Mouse (Mus musculus) heart, embryonic 12.5 days (tissue): ENCODE results near the gene Bnc1. TPM values are rescaled to one million over a fixed set of nuclear protein-coding genes. Genes with fewer than 3 reads are reported as not detected.

Experiments
- ATAC-seq: fragments of 200-750 bp; cut with Nextera tagmentation; 2 replicates; pipeline ENCODE4 v1.8.0; 2017; ENCODE audit warnings: moderate TSS enrichment, moderate library complexity; ENCODE audit not compliant: insufficient number of reproducible peaks, low FRiP score
- H3K27ac ChIP-seq: fragments of 300-500 bp; sonication (generic); 2 replicates; pipeline ENCODE4 v1.5.1; 2016; ENCODE audit warnings: mild to moderate bottlenecking, moderate library complexity; ENCODE audit not compliant: poor library complexity, severe bottlenecking
- H3K27me3 ChIP-seq: fragments of 300-500 bp; sonication (generic); replicated peaks from 2 replicates; pipeline ENCODE4 v1.6.1; 2016; ENCODE audit warnings: mild to moderate bottlenecking, moderate library complexity
- H3K36me3 ChIP-seq: fragments of 300-500 bp; sonication (generic); 2 replicates; pipeline ENCODE4 v1.6.1; 2016; ENCODE audit warnings: mild to moderate bottlenecking, moderate library complexity
- H3K4me1 ChIP-seq: fragments of 300-500 bp; sonication (generic); replicated peaks from 2 replicates; pipeline ENCODE4 v1.6.1; 2016; ENCODE audit warnings: mild to moderate bottlenecking
- H3K4me2 ChIP-seq: fragments of 300-500 bp; sonication (generic); 2 replicates; pipeline ENCODE4 v1.6.1; 2016; ENCODE audit warnings: mild to moderate bottlenecking, moderate library complexity
- H3K4me3 ChIP-seq: fragments of 300-500 bp; sonication (generic); 2 replicates; pipeline ENCODE4 v1.5.1; 2016; ENCODE audit warnings: mild to moderate bottlenecking
- H3K9ac ChIP-seq: fragments of 300-500 bp; sonication (generic); 2 replicates; pipeline ENCODE4 v1.6.1; 2016; ENCODE audit warnings: mild to moderate bottlenecking, moderate library complexity
- H3K9me3 ChIP-seq: fragments of 300-500 bp; sonication (generic); replicated peaks from 2 replicates; pipeline ENCODE4 v1.6.1; 2016; ENCODE audit warnings: mild to moderate bottlenecking, moderate library complexity
- WGBS: fragments of 180-500 bp; shearing (Covaris S2); methylation state at CpG from one replicate; pipeline ENCODE4 v1.1.7; 2016; 5-methylcytosine and 5-hydroxymethylcytosine counted together
- polyA plus RNA-seq: library from polyadenylated mRNA; unstranded; fragments of >200 nt; fragmentation: Nextera tagmentation; extraction: Ambion mirVana; gene quantifications from 2 replicates; pipeline ENCODE4 v1.2.1, GENCODE M21; 2016

Gene Bnc1
- polyA plus RNA-seq, result 8.6 and 9.6 TPM in 2 replicates

- Histone ChIP-seq H3K4me1 (peaks cover 13% of the 10 kb centered on the region), H3K4me3 (peak within 1 kb of the TSS; percentile 72), H3K27ac (no peak within 1 kb of the TSS), H3K36me3 (no peaks in the 10 kb centered on the region), H3K9ac (peak within 1 kb of the TSS; percentile 67), H3K4me2 (peak within 1 kb of the TSS; percentile 99), H3K9me3 (no peaks in the 10 kb centered on the region), H3K27me3 (peaks cover 87% of the 10 kb centered on the region)
- WGBS, result under 1% methylated on average over 86 of the region's 105 CpGs
- ATAC-seq, result peak; percentile 51
Measured at GRCm38 (mm10) chr7:81992131-81993061, at the start of gene Bnc1. Bnc1 (minus strand) TSS chr7:81992292.

- Histone ChIP-seq H3K4me1 (peaks cover 6% of the 10 kb centered on the region), H3K9me3 (no peaks in the 10 kb centered on the region), H3K4me2 (no peak overlapping the region), H3K27ac (no peak overlapping the region), H3K27me3 (no peaks in the 10 kb centered on the region), H3K4me3 (no peak overlapping the region), H3K36me3 (no peaks in the 10 kb centered on the region), H3K9ac (no peak overlapping the region)
- WGBS, result 43% methylated on average over 1 of the region's 1 CpGs
- ATAC-seq, result no peak
Measured at GRCm38 (mm10) chr7:82033347-82033746, 41.3 kb upstream of the Bnc1 start.

GRCm38 (mm10) chr7:82029666-82030065, 37.6 kb upstream of the Bnc1 start:
- Histone ChIP-seq H3K27ac (no peak overlapping the region), H3K4me2 (no peak overlapping the region), H3K9ac (no peak overlapping the region), H3K4me3 (no peak overlapping the region), H3K36me3 (no peaks in the 10 kb centered on the region), H3K9me3 (no peaks in the 10 kb centered on the region), H3K4me1 (peaks cover 6% of the 10 kb centered on the region), H3K27me3 (no peaks in the 10 kb centered on the region)
- WGBS, result 46% methylated on average over 9 of the region's 9 CpGs
- ATAC-seq, result peak; percentile 69

GRCm38 (mm10) chr7:82025802-82026201, 33.7 kb upstream of the Bnc1 start:
- Histone ChIP-seq H3K4me2 (no peak overlapping the region), H3K9me3 (no peaks in the 10 kb centered on the region), H3K9ac (no peak overlapping the region), H3K27me3 (no peaks in the 10 kb centered on the region), H3K27ac (no peak overlapping the region), H3K4me3 (no peak overlapping the region), H3K4me1 (peaks cover 6% of the 10 kb centered on the region), H3K36me3 (no peaks in the 10 kb centered on the region)
- 36% methylated on average over 2 of the region's 2 CpGs for WGBS
- no peak for ATAC-seq

- 81% methylated on average over 2 of the region's 2 CpGs for WGBS
- Histone ChIP-seq H3K27me3 (0 out of 2 replicates have a peak, but pooled peaks cover 5% of the 10 kb centered on the region), H3K9me3 (no peaks in the 10 kb centered on the region), H3K9ac (no peak overlapping the region), H3K27ac (no peak overlapping the region), H3K36me3 (no peaks in the 10 kb centered on the region), H3K4me2 (no peak overlapping the region), H3K4me1 (no peaks in the 10 kb centered on the region), H3K4me3 (no peak overlapping the region)
- no peak for ATAC-seq
Measured at GRCm38 (mm10) chr7:82023676-82024075, 31.6 kb upstream of the Bnc1 start.

- ATAC-seq, result no peak
- Histone ChIP-seq H3K9me3 (no peaks in the 10 kb centered on the region), H3K27me3 (peaks cover 17% of the 10 kb centered on the region; the same call in 1 of the 2 replicates), H3K27ac (no peak overlapping the region), H3K9ac (no peak overlapping the region), H3K4me3 (no peak overlapping the region), H3K4me2 (no peak overlapping the region), H3K36me3 (no peaks in the 10 kb centered on the region), H3K4me1 (peaks cover 2% of the 10 kb centered on the region; the same call in 1 of the 2 replicates)
- 88% methylated on average over 1 of the region's 1 CpGs for WGBS
Measured at GRCm38 (mm10) chr7:82022404-82022803, 30.3 kb upstream of the Bnc1 start.

- 93% methylated on average over 2 of the region's 2 CpGs for WGBS
Measured at GRCm38 (mm10) chr7:82018031-82018430, 25.9 kb upstream of the Bnc1 start.

GRCm38 (mm10) chr7:82016751-82017710, 24.9 kb upstream of the Bnc1 start:
- Histone ChIP-seq H3K36me3 (no peaks in the 10 kb centered on the region), H3K4me1 (peaks cover 11% of the 10 kb centered on the region), H3K4me2 (peak overlapping the region; percentile 67), H3K4me3 (peak overlapping the region; percentile 31), H3K9me3 (no peaks in the 10 kb centered on the region), H3K27ac (no peak overlapping the region), H3K9ac (no peak overlapping the region), H3K27me3 (peaks cover 35% of the 10 kb centered on the region)
- no peak for ATAC-seq
- WGBS, result 4% methylated on average over 25 of the region's 25 CpGs

More at GRCm38 (mm10) chr7:82018031-82018430, 25.9 kb upstream of the Bnc1 start:
- no peak for ATAC-seq
- no peak overlapping the region for H3K27ac ChIP-seq
- H3K4me2 ChIP-seq, result no peak overlapping the region
- H3K4me1 ChIP-seq, result peaks cover 11% of the 10 kb centered on the region
- no peaks in the 10 kb centered on the region for H3K36me3 ChIP-seq
- H3K4me3 ChIP-seq, result no peak overlapping the region
- H3K9ac ChIP-seq, result no peak overlapping the region
- H3K9me3 ChIP-seq, result no peaks in the 10 kb centered on the region
- peaks cover 35% of the 10 kb centered on the region for H3K27me3 ChIP-seq

GRCm38 (mm10) chr7:82012472-82012871, 20.4 kb upstream of the Bnc1 start:
- Histone ChIP-seq H3K36me3 (no peaks in the 10 kb centered on the region), H3K27me3 (peaks cover 25% of the 10 kb centered on the region), H3K9me3 (no peaks in the 10 kb centered on the region), H3K4me1 (peaks cover 13% of the 10 kb centered on the region), H3K4me2 (no peak overlapping the region), H3K4me3 (no peak overlapping the region), H3K9ac (no peak overlapping the region), H3K27ac (no peak overlapping the region)
- 5% methylated on average over 13 of the region's 13 CpGs for WGBS
- ATAC-seq, result 0 out of 2 replicates have a peak, but pooled peaks have one; percentile 25

- Histone ChIP-seq H3K9me3 (no peaks in the 10 kb centered on the region), H3K4me1 (peaks cover 6% of the 10 kb centered on the region; the same call in 1 of the 2 replicates), H3K27me3 (peaks cover 23% of the 10 kb centered on the region), H3K36me3 (no peaks in the 10 kb centered on the region), H3K4me2 (no peak overlapping the region), H3K4me3 (no peak overlapping the region), H3K27ac (no peak overlapping the region), H3K9ac (no peak overlapping the region)
- WGBS, result 40% methylated on average over 17 of the region's 19 CpGs
- no peak for ATAC-seq
Measured at GRCm38 (mm10) chr7:82011534-82012401, 19.7 kb upstream of the Bnc1 start.
